Mouse (Mus musculus) forebrain, postnatal 0 days (tissue): Measurements from ENCODE around the gene Rhot2. TPM values are rescaled to one million over a fixed set of nuclear protein-coding genes. Genes with fewer than 3 reads are reported as not detected.
A peak's percentile ranks its signal among the peaks of the same experiment; 100 is the strongest.

ENCODE experiments used
- ATAC-seq: fragments of 200-750 bp; cut with Nextera tagmentation; 2 replicates; pipeline ENCODE4 v1.8.0; 2017; ENCODE audit warnings: mild to moderate bottlenecking, moderate library complexity
- DNase-seq: peaks from one replicate; pipeline ENCODE4 v3.0.0-alpha.2; 2015
- H3K27ac ChIP-seq: fragments of 300-500 bp; sonication (generic); 2 replicates; pipeline ENCODE4 v1.5.1; 2014; ENCODE audit warnings: low read depth, mild to moderate bottlenecking, antibody characterized with exemption, low read length, moderate library complexity, mixed read lengths
- H3K27me3 ChIP-seq: fragments of 300-500 bp; sonication (generic); 2 replicates; pipeline ENCODE4 v1.6.1; 2014; ENCODE audit warnings: mild to moderate bottlenecking, low read length, mixed read lengths; ENCODE audit not compliant: insufficient read depth
- H3K36me3 ChIP-seq: fragments of 300-500 bp; sonication (generic); 2 replicates; pipeline ENCODE4 v1.6.1; 2014; ENCODE audit warnings: mild to moderate bottlenecking, moderate library complexity; ENCODE audit not compliant: insufficient read depth
- H3K4me1 ChIP-seq: fragments of 300-500 bp; sonication (generic); 2 replicates; pipeline ENCODE4 v1.6.1; 2014; ENCODE audit warnings: antibody characterized with exemption; ENCODE audit not compliant: insufficient read depth
- H3K4me2 ChIP-seq: fragments of 300-500 bp; sonication (generic); 2 replicates; pipeline ENCODE4 v1.6.1; 2014; ENCODE audit warnings: low read depth, mild to moderate bottlenecking, moderate library complexity
- H3K4me3 ChIP-seq: fragments of 300-500 bp; sonication (generic); 2 replicates; pipeline ENCODE4 v1.5.1; 2014; ENCODE audit warnings: low read depth, low read length, mixed read lengths
- H3K9ac ChIP-seq: fragments of 300-500 bp; sonication (generic); 2 replicates; pipeline ENCODE4 v1.6.1; 2014; ENCODE audit warnings: mild to moderate bottlenecking
- H3K9me3 ChIP-seq: fragments of 300-500 bp; sonication (generic); 2 replicates; pipeline ENCODE4 v1.6.1; 2016; ENCODE audit warnings: low read length
- CTCF ChIP-seq: sonication (generic); IDR thresholded peaks from 2 replicates; pipeline ENCODE4 v1.5.1; 2016; ENCODE audit warnings: antibody characterized with exemption, control low read depth, low read depth
- WGBS: fragments of 180-500 bp; shearing (Covaris S2); extraction: QIAGEN DNeasy Blood & Tissue Kit; methylation state at CpG from one replicate; pipeline ENCODE4 v1.1.7; 2014; 5-methylcytosine and 5-hydroxymethylcytosine counted together
- polyA plus RNA-seq: library from polyadenylated mRNA; unstranded; fragments of >200 nt; fragmentation: Nextera tagmentation; extraction: Ambion mirVana; gene quantifications from 2 replicates; pipeline ENCODE4 v1.2.1, GENCODE M21; 2015
- total RNA-seq: library from RNA; depleted of rRNA; stranded (reverse); fragments of >200 nt; gene quantifications from 2 replicates; pipeline ENCODE4 v1.2.3, GENCODE M21; 2014

The Rhot2 gene
- total and polyA plus RNA-seq, 2 experiments from 2014 or later: 11.3 to 53.1 TPM

DNA sequence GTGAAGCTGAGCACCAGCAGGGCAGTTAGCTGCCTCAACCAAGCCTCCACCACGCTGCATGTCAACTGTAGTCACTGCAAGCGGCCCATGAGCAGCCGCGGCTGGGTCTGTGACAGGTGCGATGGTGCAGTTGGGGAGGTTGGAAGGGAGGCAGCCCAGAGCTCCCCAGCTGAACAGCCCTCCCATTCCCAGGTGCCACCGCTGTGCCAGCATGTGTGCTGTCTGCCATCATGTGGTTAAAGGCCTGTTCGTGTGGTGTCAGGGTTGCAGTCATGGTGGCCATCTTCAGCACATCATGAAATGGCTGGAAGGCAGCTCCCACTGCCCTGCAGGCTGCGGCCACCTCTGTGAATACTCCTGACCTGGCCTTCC lies 16.4 kb downstream of the Rhot2 start:
- ATAC-seq (no peak), DNase-seq (no peak)
- peak overlapping the region; percentile 95 for H3K27ac ChIP-seq
- peak overlapping the region; percentile 58 for H3K4me2 ChIP-seq
- no peak for TF ChIP-seq CTCF
- peaks cover 34% of the 10 kb centered on the region for H3K4me1 ChIP-seq
- no peaks in the 10 kb centered on the region for H3K9me3 ChIP-seq
- H3K9ac ChIP-seq: peak overlapping the region; percentile 80
- no peaks in the 10 kb centered on the region for H3K27me3 ChIP-seq
- peak overlapping the region; percentile 52 for H3K4me3 ChIP-seq
- 78% methylated on average over 8 of the region's 8 CpGs for WGBS
- H3K36me3 ChIP-seq: peaks cover 37% of the 10 kb centered on the region

DNA sequence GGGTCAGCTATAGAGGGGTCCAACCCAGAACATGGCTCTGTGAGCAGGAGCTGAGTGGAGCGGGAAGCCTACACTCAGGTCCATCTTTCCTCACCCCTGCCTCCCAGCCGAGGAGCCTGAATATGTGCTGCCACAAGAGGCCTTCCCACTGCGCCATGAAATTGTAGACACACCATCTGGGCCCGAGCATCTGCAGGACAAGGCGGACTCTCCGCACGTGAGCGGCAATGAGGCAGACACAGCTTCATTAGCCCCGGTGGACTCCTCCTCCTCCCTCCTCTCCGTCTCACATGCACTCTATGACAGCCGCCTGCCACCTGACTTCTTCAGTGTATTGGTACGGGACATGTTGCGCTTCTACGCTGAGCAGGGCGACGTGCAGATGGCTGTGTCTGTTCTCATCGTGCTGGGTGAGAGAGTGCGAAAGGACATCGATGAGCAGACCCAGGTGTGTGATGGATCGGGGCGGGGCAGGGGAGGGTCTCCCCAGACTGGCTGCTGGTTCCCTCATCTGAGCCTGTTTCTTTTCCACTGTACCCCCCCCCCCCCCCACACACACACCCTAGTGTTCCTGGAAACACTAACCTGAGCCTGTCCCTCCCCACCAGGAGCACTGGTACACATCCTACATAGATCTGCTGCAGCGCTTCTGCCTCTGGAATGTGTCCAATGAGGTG lies 17.0 kb downstream of the Rhot2 start:
- no peaks in the 10 kb centered on the region for H3K27me3 ChIP-seq
- no peak overlapping the region for H3K27ac ChIP-seq
- no peak overlapping the region for H3K4me2 ChIP-seq
- ATAC-seq (no peak), DNase-seq (no peak)
- H3K9ac ChIP-seq: no peak overlapping the region; the same call in 1 of the 2 replicates
- H3K4me1 ChIP-seq: peaks cover 34% of the 10 kb centered on the region
- WGBS: 91% methylated on average over 22 of the region's 22 CpGs
- TF ChIP-seq CTCF: no peak
- H3K36me3 ChIP-seq: peaks cover 37% of the 10 kb centered on the region
- no peaks in the 10 kb centered on the region for H3K9me3 ChIP-seq
- H3K4me3 ChIP-seq: no peak overlapping the region

DNA sequence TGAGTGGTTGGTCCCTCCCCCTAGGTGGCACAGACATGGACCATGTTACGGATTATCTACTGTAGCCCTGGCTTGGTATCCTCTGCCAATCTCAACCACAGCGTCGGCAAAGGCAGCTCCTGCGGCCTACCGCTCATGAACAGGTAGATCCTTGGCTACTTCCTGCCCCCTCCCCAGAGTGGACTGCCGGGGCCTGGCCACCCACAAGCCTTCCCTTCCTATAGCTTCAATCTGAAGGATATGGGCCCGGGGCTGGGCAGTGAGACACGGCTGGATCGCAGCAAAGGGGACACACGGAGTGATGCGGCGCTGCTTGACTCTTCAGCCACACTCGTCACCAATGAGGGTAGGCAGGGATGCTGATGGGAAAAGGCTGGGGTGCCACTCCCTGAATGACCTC lies 17.6 kb downstream of the Rhot2 start:
- H3K27me3 ChIP-seq: no peaks in the 10 kb centered on the region
- TF ChIP-seq CTCF: no peak
- H3K36me3 ChIP-seq: peaks cover 37% of the 10 kb centered on the region
- 93% methylated on average over 13 of the region's 13 CpGs for WGBS
- no peak overlapping the region for H3K27ac ChIP-seq
- H3K9me3 ChIP-seq: no peaks in the 10 kb centered on the region
- no peak for ATAC-seq
- H3K4me1 ChIP-seq: peaks cover 33% of the 10 kb centered on the region
- DNase-seq: no peak
- no peak overlapping the region for H3K4me3 ChIP-seq
- no peak overlapping the region for H3K4me2 ChIP-seq
- no peak overlapping the region for H3K9ac ChIP-seq

DNA sequence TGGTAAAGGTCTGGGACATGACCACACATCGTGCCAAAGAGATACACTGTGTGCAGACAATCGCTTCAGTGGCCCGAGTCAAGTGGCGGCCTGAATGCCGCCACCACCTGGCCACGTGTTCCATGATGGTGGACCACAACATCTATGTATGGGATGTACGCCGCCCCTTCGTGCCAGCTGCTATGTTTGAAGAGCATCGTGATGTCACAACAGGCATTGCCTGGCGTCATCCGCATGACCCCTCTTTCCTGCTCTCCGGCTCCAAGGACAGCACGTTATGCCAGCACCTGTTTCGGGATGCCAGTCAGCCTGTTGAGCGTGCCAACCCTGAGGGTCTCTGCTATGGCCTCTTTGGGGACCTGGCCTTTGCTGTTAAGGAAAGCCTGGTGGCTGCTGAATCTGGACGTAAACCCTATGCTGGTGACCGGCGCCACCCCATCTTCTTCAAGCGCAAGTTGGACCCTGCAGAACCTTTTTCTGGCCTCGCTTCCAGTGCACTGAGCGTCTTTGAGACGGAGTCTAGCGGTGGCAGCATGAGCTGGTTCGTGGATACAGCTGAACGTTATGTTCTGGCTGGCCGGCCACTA lies 18.6 kb downstream of the Rhot2 start:
- H3K27ac ChIP-seq: no peak overlapping the region
- WGBS: 95% methylated on average over 27 of the region's 27 CpGs
- TF ChIP-seq CTCF: no peak
- no peak overlapping the region for H3K4me3 ChIP-seq
- DNase-seq: no peak
- peaks cover 33% of the 10 kb centered on the region for H3K36me3 ChIP-seq
- H3K27me3 ChIP-seq: no peaks in the 10 kb centered on the region
- no peaks in the 10 kb centered on the region for H3K9me3 ChIP-seq
- H3K4me2 ChIP-seq: no peak overlapping the region
- ATAC-seq: no peak
- peaks cover 24% of the 10 kb centered on the region for H3K4me1 ChIP-seq
- H3K9ac ChIP-seq: no peak overlapping the region

GRCm38 (mm10) chr17:25825311-25825710 lies 19.3 kb downstream of the Rhot2 start:
- ATAC-seq: no peak
- no peaks in the 10 kb centered on the region for H3K9me3 ChIP-seq
- peaks cover 24% of the 10 kb centered on the region for H3K4me1 ChIP-seq
- H3K27me3 ChIP-seq: no peaks in the 10 kb centered on the region
- H3K4me2 ChIP-seq: no peak overlapping the region
- no peak overlapping the region for H3K9ac ChIP-seq
- TF ChIP-seq CTCF: no peak
- WGBS: 87% methylated on average over 6 of the region's 6 CpGs
- no peak overlapping the region for H3K4me3 ChIP-seq
- DNase-seq: no peak
- peaks cover 27% of the 10 kb centered on the region for H3K36me3 ChIP-seq
- no peak overlapping the region for H3K27ac ChIP-seq

DNA sequence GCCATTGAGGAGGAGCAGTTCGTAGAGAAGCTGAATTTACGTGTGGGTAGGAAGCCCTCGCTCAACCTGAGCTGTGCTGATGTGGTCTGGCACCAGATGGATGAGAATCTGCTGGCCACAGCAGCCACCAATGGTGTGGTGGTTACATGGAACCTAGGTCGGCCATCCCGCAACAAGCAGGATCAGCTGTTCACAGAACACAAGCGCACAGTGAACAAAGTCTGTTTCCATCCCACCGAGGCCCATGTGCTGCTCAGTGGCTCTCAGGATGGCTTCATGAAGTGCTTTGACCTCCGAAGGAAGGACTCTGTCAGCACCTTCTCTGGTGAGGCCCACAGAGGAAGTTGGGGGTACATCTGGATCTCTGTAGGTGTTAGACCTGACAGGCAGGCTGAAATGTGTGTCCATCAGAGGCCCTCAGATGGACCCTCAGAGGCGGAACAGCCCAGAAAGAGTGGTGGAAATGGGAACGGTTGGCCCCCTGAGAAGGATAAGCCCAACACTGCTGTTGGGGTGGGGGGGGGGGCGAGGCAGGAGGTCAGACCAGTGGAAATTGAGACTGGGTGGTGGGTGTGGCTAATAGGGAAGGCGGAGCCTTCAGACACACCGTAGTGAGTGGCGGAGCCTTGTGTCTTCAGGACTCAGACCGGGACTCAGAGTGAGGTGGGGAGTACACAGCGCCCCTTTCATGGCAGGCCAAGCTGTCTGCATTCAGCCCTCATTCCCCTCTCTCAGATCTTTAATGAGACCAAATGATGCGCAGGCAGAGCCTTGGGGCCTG lies 20.1 kb downstream of the Rhot2 start:
- peaks cover 18% of the 10 kb centered on the region for H3K4me1 ChIP-seq
- WGBS: 73% methylated on average over 17 of the region's 17 CpGs

DNA sequence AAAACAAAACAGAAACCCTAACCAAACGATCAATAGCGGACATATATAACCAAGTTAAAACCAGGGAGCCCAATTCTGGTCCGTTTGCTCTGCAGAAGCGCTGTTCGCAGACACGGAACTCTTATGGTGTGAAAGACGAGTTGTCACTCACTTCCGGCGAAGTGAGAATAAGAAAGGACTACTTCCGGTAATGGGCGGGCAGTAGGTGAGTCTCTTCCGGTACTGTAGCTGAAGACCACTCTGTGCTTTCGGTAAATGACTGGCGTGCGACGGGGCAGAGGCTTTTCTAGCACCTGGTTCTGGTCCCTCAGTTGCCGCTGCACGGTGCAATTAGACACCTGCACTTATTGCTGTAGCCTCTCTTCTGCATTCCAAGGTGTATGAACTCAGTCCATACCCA lies 21.2 kb downstream of the Rhot2 start, which contains the start of gene Wdr24:
Wdr24 (plus strand) TSS at position 176 of the 400 bp plus-strand sequence.
- Histone ChIP-seq H3K4me2 (peak within 1 kb of the TSS; percentile 96), H3K27ac (peak within 1 kb of the TSS; percentile 66), H3K9me3 (no peaks in the 10 kb centered on the region), H3K36me3 (peaks cover 36% of the 10 kb centered on the region), H3K4me1 (peaks cover 16% of the 10 kb centered on the region), H3K4me3 (peak within 1 kb of the TSS; percentile 52), H3K27me3 (no peaks in the 10 kb centered on the region), H3K9ac (peak within 1 kb of the TSS; percentile 69)
- TF ChIP-seq CTCF: no peak
- DNase-seq: peak; percentile 93
- WGBS: 0% methylated on average over 18 of the region's 18 CpGs
- peak; percentile 95 for ATAC-seq

More for the DNA sequence above, 20.1 kb downstream of the Rhot2 start:
- no peaks in the 10 kb centered on the region for H3K27me3 ChIP-seq
- peak overlapping the region; percentile 96 for H3K4me2 ChIP-seq
- no peak for TF ChIP-seq CTCF
- H3K4me3 ChIP-seq: peak overlapping the region; percentile 52; the same call in 1 of the 2 replicates
- no peaks in the 10 kb centered on the region for H3K9me3 ChIP-seq
- no peak for DNase-seq
- no peak overlapping the region for H3K27ac ChIP-seq
- no peak for ATAC-seq
- peaks cover 28% of the 10 kb centered on the region for H3K36me3 ChIP-seq
- H3K9ac ChIP-seq: no peak overlapping the region
